Mouse (Mus musculus): ENCODE data around the gene Slc25a44.
"Not testable (repeated sequence)": the region's sequence is repeated elsewhere in the genome, so short reads cannot be mapped to it uniquely, and the experiment has no call there.

Slc25a44 gene

DNA sequence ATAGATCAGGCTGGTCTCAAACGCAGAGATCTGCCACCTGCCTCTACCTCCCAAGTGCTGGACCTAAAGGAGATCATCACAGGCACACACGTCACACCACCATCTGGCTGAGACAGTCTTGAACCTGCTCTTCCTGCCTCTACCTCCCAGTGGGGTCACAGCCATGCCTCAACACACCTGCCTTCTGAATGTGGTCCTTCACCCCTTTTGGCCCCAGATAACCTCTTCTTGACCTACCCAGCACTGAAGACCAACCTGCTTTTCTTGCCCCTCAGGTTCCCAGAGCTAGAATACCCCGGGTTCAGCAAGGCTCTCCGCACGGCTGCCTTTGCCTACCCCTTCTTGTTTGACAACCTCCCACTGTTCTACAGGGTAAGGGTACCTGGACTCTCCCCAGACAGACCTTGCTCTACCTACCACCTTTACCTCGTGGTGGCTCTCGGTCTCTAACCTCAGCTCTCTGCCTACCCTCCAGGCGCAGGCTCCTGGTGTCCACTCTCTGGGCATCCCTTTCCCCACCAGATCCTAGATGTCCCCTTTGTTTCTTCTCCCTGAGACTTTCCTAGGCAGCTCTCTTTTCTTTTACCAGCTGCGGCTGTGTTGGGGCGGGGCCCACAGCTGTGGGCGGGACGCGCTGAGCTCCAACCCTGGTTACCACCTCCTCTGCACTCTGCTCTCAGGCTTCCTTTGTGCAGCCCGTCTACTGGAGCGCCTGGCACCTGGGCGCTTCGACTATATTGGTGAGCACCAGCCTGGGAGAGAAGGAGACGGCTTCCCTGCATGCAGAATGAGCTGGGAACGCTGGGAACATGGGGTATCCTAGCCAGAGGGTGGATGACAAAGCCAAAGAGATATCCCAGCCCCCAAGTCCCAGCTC is 49.0 kb downstream of the Slc25a44 start:
- peak; percentile 40 for DNase-seq (ENCODE audit: extremely low read depth, insufficient read length, low spot score)

DNA sequence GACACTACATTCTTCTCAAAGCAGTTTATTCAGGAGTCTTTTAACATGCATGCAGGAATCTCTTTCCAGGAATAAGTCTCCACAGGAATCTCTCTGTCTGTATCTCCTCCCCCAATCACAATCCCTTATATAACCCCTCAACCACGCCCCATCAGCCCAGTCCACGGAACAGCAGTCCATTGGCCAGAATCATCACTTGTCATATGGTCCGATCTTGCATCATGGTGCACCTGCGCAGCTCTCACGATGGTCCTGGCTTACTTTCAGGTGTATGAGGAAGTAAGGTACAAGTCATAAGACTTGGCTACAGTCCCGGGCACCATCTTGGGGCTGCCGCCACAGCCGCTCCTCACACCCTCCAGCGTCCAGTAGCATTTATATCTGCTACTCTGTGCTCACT is 52.3 kb downstream of the Slc25a44 start, which contains the start of gene Bglap3:
TSS of gene Bglap3 (minus strand) at position 101 of the 400 bp plus-strand sequence.
- DNase-seq (ENCODE audit: extremely low read depth, insufficient read length, low spot score), result not testable (repeated sequence)

DNA sequence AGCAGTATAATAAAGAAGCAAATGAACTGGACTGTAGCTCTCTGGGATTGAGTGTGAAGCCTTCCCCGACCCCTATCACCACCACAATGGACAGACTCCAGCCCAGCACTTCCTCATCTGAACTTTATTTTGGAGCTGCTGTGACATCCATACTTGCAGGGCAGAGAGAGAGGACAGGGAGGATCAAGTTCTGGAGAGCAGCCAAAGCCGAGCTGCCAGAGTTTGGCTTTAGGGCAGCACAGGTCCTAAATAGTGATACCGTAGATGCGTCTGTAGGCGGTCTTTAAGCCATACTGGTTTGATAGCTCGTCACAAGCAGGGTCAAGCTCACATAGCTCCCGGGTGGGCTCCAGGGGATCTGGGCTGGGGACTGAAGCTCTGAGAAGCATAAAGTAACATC is 56.4 kb downstream of the Slc25a44 start:
- not testable (repeated sequence) for DNase-seq (ENCODE audit: extremely low read depth, insufficient read length, low spot score)

DNA sequence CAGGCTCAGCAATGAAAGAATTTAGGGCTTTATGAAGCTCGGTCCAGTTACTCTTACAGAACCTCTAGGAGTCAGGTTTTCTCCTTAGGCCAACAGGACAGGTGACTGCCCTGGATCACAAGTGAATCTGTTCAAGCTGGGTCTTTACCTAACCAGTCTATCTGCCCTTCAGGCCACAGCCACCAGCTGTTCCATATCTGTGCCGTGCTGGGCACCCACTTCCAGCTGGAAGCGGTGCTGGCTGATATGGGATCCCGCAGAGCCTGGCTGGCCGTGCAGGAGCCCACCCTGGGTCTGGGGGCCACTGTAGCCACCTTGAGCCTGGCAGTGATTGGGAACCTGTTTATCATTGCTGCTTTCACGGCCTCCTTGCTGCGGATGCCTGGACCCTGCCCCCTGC is 57.4 kb downstream of the Slc25a44 start:
- not testable (repeated sequence) for DNase-seq (ENCODE audit: extremely low read depth, insufficient read length, low spot score)

DNA sequence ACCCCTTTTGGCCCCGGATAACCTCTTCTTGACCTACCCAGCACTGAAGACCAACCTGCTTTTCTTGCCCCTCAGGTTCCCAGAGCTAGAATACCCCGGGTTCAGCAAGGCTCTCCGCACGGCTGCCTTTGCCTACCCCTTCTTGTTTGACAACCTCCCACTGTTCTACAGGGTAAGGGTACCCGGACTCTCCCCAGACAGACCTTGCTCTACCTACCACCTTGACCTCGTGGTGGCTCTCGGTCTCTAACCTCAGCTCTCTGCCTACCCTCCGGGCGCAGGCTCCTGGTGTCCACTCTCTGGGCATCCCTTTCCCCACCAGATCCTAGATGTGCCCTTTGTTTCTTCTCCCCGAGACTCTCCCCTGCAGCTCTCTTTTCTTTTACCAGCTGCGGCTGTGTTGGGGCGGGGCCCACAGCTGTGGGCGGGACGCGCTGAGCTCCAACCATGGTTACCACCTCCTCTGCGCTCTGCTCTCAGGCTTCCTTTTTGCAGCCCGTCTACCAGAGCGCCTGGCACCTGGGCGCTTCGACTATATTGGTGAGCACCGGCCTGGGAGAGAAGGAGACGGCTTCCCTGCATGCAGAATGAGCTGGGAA is 58.0 kb downstream of the Slc25a44 start:
- not testable (repeated sequence) for DNase-seq (ENCODE audit: extremely low read depth, insufficient read length, low spot score)

DNA sequence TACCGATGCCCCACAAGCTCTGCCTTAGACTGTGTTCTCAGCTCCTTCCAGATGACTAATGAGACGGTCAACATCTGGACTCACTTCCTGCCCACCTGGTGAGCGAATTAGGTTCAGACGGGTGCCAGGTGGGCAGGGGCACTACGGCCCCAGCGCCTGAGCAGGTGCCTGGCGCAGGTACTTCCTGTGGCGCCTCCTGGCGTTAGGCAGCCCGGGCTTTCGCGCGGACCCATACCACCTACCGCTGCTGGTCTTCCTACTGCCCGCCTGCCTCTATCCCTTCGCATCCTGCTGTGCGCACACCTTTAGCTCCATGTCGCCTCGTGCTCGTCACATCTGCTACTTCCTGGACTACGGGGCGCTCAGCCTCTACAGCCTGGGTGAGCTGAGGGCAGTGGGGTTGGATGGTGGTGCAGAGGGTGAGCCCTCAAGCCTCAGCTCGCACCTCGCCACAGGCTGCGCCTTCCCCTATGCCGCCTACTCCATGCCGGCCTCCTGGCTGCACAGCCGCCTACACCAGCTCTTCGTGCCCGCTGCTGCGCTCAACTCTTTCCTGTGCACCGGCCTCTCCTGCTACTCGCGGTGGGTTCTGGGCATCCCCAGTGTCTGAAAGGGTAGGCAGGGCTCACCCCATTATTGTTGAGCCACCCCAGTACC is 59.1 kb downstream of the Slc25a44 start:
- DNase-seq (ENCODE audit: extremely low read depth, insufficient read length, low spot score), result no peak

DNA sequence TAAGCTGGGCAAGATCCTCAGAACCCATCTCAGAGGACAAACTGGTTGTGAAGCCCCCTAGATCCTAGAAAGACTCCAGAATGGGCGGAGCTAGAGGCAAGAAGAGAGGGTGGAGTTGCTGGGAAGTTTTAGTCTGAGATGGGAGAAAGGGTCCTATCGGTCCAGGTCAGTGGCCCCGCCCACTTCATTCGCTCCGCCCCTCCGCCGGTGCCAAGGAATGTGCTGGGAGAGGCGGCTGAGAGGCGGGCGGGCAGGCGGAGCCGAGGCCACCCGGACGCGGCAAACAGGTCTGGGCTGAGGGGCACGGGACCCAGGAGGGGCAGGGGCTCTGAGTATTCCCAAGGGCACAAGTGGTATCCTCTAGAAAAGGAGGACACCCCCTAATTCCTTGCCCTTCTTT is 60.6 kb downstream of the Slc25a44 start, which contains the start of gene Paqr6:
TSS of gene Paqr6 (plus strand) at position 248 of the 400 bp plus-strand sequence.
- DNase-seq (ENCODE audit: extremely low read depth, insufficient read length, low spot score), result no peak

DNA sequence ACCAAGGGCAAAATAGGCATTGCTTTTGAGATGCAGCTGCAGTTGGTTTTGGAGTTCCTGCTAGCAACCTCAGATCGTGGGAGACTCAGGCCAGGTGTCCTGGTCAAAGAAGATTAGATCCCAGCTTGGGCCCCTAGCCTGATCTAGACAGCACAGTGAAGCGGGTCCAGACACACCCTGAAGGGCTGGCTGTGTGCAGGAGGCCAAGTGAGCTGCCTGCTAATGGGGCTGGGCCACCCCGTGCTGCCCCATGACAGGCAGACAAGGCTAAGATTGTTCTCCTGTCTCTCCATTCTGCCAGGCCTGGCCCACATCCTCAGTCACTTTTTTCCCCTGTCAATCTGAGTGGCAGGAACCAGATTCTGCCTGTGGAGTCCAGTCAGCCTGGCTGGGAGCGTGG is 61.2 kb downstream of the Slc25a44 start:
- DNase-seq (ENCODE audit: extremely low read depth, insufficient read length, low spot score), result no peak

DNA sequence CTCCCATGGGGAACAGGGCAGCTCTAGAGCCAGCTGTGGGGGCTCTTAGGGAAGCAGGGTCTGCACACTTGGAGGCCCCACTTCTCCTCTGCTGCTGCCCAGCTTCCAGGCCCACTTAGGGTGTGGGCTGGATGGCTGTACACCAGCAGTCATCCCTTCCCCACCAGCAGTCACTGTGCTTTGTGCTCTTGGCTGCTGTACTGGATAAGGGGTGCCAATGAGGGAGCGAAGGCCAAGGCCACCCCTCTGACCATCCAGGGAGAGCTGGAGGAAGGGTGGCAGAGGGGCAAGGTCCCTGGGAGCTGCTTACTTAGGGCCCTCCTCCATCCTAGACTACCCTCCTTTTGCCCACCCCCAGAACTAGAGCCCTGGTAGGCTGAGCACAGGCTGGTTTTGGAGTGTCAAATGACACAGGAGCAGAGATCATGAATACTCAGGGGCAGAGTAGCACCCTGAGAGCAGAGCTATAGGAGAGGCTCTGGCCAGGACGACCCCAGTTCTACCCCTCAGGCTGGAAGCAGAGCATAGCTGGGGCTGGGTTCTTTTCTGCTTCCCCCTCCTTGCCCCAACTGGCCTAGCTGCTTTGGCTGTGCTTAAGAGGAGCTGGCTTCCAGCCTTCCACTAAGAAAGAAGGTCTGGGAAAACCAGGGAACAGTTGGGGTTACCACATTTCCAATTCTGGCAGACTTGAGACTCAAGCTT is 63.2 kb downstream of the Slc25a44 start:
- no peak for DNase-seq (ENCODE audit: extremely low read depth, insufficient read length, low spot score)

DNA sequence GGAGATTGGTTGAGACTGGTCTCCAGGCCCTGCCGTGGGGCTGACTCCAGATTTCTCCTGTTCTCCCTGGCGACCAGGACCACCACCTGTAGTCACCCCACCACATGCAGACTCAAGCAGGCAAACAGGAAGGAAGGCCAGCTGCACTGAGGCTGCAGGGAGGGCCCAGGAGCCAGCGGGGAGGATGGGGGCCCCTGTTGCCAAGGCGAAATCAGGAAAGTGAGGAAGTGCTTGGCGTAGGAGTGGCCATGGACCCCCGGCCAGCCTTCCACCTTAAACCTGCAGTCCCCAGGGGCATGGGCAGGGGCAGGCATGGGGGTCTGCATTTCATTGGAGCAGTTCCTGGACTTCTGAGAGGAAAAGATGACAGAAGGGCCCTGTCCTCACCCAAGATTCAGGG is 63.8 kb downstream of the Slc25a44 start:
- no peak for DNase-seq (ENCODE audit: extremely low read depth, insufficient read length, low spot score)

Data from 3134 (cell line).